Mouse (Mus musculus): ENCODE data around the gene Sel1l2. TPM values are rescaled to one million over a fixed set of nuclear protein-coding genes. Genes with fewer than 3 reads are reported as not detected.

Gene Sel1l2
- not detected in 2 replicates for polyA plus RNA-seq (2012; rRNA removed)

GRCm38 (mm10) chr2:140389525-140389924, at the start of gene Sel1l2:
Sel1l2 (minus strand) TSS chr2:140389706.
- H3K4me3 ChIP-seq (ENCODE audit: insufficient read depth, low read length) = no peak within 1 kb of the TSS
- no peak within 1 kb of the TSS for H3K27ac ChIP-seq (ENCODE audit: insufficient read depth, low read length)
- no peaks in the 10 kb centered on the region for H3K4me1 ChIP-seq (ENCODE audit: control insufficient read depth, insufficient read depth, low read length)
- TF ChIP-seq POLR2A (IDR thresholded peaks at IDR 0.05; ENCODE audit: extremely low read depth, insufficient read depth, low read length) (no peak), CTCF (IDR thresholded peaks at IDR 0.05; ENCODE audit: extremely low read depth, insufficient read depth, low read length) (no peak)

GRCm38 (mm10) chr2:140439081-140439480, 49.6 kb upstream of the Sel1l2 start:
- no peak overlapping the region for H3K27ac ChIP-seq (ENCODE audit: insufficient read depth, low read length)
- TF ChIP-seq POLR2A (IDR thresholded peaks at IDR 0.05; ENCODE audit: extremely low read depth, insufficient read depth, low read length) (no peak), CTCF (IDR thresholded peaks at IDR 0.05; ENCODE audit: extremely low read depth, insufficient read depth, low read length) (no peak)

GRCm38 (mm10) chr2:140427283-140427682, 37.8 kb upstream of the Sel1l2 start:
- TF ChIP-seq POLR2A (IDR thresholded peaks at IDR 0.05; ENCODE audit: extremely low read depth, insufficient read depth, low read length) (no peak), CTCF (IDR thresholded peaks at IDR 0.05; ENCODE audit: extremely low read depth, insufficient read depth, low read length) (0 out of 2 replicates have a peak, but pooled peaks have one; percentile 3)
- H3K4me1 ChIP-seq (ENCODE audit: control insufficient read depth, insufficient read depth, low read length) = no peaks in the 10 kb centered on the region
- H3K4me3 ChIP-seq (ENCODE audit: insufficient read depth, low read length) = no peak overlapping the region
- H3K27ac ChIP-seq (ENCODE audit: insufficient read depth, low read length) = no peak overlapping the region

More at GRCm38 (mm10) chr2:140439081-140439480, 49.6 kb upstream of the Sel1l2 start:
- Histone ChIP-seq H3K4me3 (ENCODE audit: insufficient read depth, low read length) (no peak overlapping the region), H3K4me1 (ENCODE audit: control insufficient read depth, insufficient read depth, low read length) (no peaks in the 10 kb centered on the region)

GRCm38 (mm10) chr2:140425844-140426243, 36.3 kb upstream of the Sel1l2 start:
- TF ChIP-seq POLR2A (IDR thresholded peaks at IDR 0.05; ENCODE audit: extremely low read depth, insufficient read depth, low read length) (no peak), CTCF (IDR thresholded peaks at IDR 0.05; ENCODE audit: extremely low read depth, insufficient read depth, low read length) (no peak)
- Histone ChIP-seq H3K4me3 (ENCODE audit: insufficient read depth, low read length) (no peak overlapping the region), H3K27ac (ENCODE audit: insufficient read depth, low read length) (no peak overlapping the region), H3K4me1 (ENCODE audit: control insufficient read depth, insufficient read depth, low read length) (no peaks in the 10 kb centered on the region)

- Histone ChIP-seq H3K4me1 (ENCODE audit: control insufficient read depth, insufficient read depth, low read length) (no peaks in the 10 kb centered on the region; the same call in 1 of the 2 replicates), H3K27ac (ENCODE audit: insufficient read depth, low read length) (no peak overlapping the region), H3K4me3 (ENCODE audit: insufficient read depth, low read length) (peak overlapping the region; percentile 56)
- TF ChIP-seq CTCF (IDR thresholded peaks at IDR 0.05; ENCODE audit: extremely low read depth, insufficient read depth, low read length) (no peak), POLR2A (IDR thresholded peaks at IDR 0.05; ENCODE audit: extremely low read depth, insufficient read depth, low read length) (no peak)
These were observed 6.3 kb upstream of the Sel1l2 start for GRCm38 (mm10) chr2:140395744-140396231.

GRCm38 (mm10) chr2:140395179-140395578, 5.7 kb upstream of the Sel1l2 start, which contains the start of gene Macrod2:
Macrod2 (plus strand) TSS chr2:140395309.
- Histone ChIP-seq H3K4me1 (ENCODE audit: control insufficient read depth, insufficient read depth, low read length) (no peaks in the 10 kb centered on the region; the same call in 1 of the 2 replicates), H3K4me3 (ENCODE audit: insufficient read depth, low read length) (peak within 1 kb of the TSS; percentile 56), H3K27ac (ENCODE audit: insufficient read depth, low read length) (no peak within 1 kb of the TSS)
- TF ChIP-seq POLR2A (IDR thresholded peaks at IDR 0.05; ENCODE audit: extremely low read depth, insufficient read depth, low read length) (peak; percentile 79), CTCF (IDR thresholded peaks at IDR 0.05; ENCODE audit: extremely low read depth, insufficient read depth, low read length) (no peak)

- Histone ChIP-seq H3K27ac (ENCODE audit: insufficient read depth, low read length) (no peak overlapping the region), H3K4me1 (ENCODE audit: control insufficient read depth, insufficient read depth, low read length) (no peaks in the 10 kb centered on the region), H3K4me3 (ENCODE audit: insufficient read depth, low read length) (no peak overlapping the region)
- TF ChIP-seq POLR2A (IDR thresholded peaks at IDR 0.05; ENCODE audit: extremely low read depth, insufficient read depth, low read length) = no peak
- TF ChIP-seq CTCF (IDR thresholded peaks at IDR 0.05; ENCODE audit: extremely low read depth, insufficient read depth, low read length) = no peak
These were observed 24.7 kb downstream of the Sel1l2 start for GRCm38 (mm10) chr2:140364804-140365203.

- no peaks in the 10 kb centered on the region for H3K4me1 ChIP-seq (ENCODE audit: control insufficient read depth, insufficient read depth, low read length)
- H3K27ac ChIP-seq (ENCODE audit: insufficient read depth, low read length) = no peak overlapping the region
- TF ChIP-seq CTCF (IDR thresholded peaks at IDR 0.05; ENCODE audit: extremely low read depth, insufficient read depth, low read length) = no peak
- TF ChIP-seq POLR2A (IDR thresholded peaks at IDR 0.05; ENCODE audit: extremely low read depth, insufficient read depth, low read length) = no peak
- H3K4me3 ChIP-seq (ENCODE audit: insufficient read depth, low read length) = no peak overlapping the region
These were observed 29.6 kb downstream of the Sel1l2 start for GRCm38 (mm10) chr2:140359905-140360304.

- Histone ChIP-seq H3K27ac (ENCODE audit: insufficient read depth, low read length) (no peak overlapping the region), H3K4me1 (ENCODE audit: control insufficient read depth, insufficient read depth, low read length) (no peaks in the 10 kb centered on the region), H3K4me3 (ENCODE audit: insufficient read depth, low read length) (no peak overlapping the region)
- TF ChIP-seq POLR2A (IDR thresholded peaks at IDR 0.05; ENCODE audit: extremely low read depth, insufficient read depth, low read length) (no peak), CTCF (IDR thresholded peaks at IDR 0.05; ENCODE audit: extremely low read depth, insufficient read depth, low read length) (no peak)
These were observed 47.1 kb downstream of the Sel1l2 start for GRCm38 (mm10) chr2:140342394-140342793.

- H3K27ac ChIP-seq (ENCODE audit: insufficient read depth, low read length) = no peak overlapping the region
- H3K4me3 ChIP-seq (ENCODE audit: insufficient read depth, low read length) = no peak overlapping the region
- TF ChIP-seq CTCF (IDR thresholded peaks at IDR 0.05; ENCODE audit: extremely low read depth, insufficient read depth, low read length) = no peak
- no peak for TF ChIP-seq POLR2A (IDR thresholded peaks at IDR 0.05; ENCODE audit: extremely low read depth, insufficient read depth, low read length)
These were observed 58.8 kb downstream of the Sel1l2 start for GRCm38 (mm10) chr2:140330508-140331306.

More at GRCm38 (mm10) chr2:140330508-140331306, 58.8 kb downstream of the Sel1l2 start:
- no peaks in the 10 kb centered on the region for H3K4me1 ChIP-seq (ENCODE audit: control insufficient read depth, insufficient read depth, low read length)
